In the genomic region with DNA sequence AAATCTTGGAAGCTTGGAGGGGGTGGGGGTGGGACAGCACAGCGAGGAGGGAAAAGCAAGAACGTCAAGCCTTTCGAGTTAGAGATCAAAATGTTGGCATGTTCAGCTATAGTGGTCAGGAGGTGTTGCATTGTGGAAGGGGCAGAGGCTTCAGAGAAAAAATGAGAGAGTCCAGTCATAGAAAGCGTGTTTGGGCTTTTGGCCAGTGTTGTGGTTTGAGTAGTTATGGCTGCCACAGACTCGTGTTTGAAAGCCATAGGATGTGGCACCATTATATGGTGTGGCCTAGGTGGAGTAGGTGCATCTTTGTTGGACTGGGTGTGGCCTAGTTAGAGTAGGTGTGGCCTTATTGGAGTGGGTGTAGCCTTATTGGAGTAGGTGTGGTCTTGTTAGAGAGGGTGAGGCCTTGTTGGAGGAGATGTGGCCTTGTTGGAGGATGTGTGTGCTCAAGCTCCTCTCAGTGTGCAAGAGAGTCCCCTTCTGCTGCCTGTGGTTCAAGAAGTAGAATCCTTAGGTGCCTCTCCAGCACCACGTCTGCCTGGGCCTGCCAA, we compare ENCODE assay signal across 23 mouse cellular contexts. TPM values are rescaled to one million over a fixed set of nuclear protein-coding genes. Genes with fewer than 3 reads are reported as not detected.
DNase-seq lines count a peak whose midpoint lies in the region; ATAC-seq and TF ChIP-seq lines count a peak whose summit lies in the region.
"Had no signal": no experiment of that assay in that cellular context is flagged by ENCODE, and none has a peak within 500 bp of the region (broad histone marks: within the 10 kb centered on the region; RNA-seq: fewer than 3 reads in every experiment).

No protein-coding gene starts in this region.

- no peak overlapping the region for H3K4me3 ChIP-seq in heart, embryonic 14.5 days (ENCODE audit: control insufficient read depth in 1 of 2, insufficient read depth in 1 of 2, low read depth in 1 of 2, low read length in 2 of 2)
- no peak overlapping the region for H3K4me3 ChIP-seq in midbrain, embryonic 14.5 days (replicated peaks; ENCODE audit: low read depth, low read length)
- no peak overlapping the region for H3K4me3 ChIP-seq in midbrain, postnatal 0 days (ENCODE audit: low read depth, low read length)
- H3K4me3 ChIP-seq in E14TG2a.4 (replicated peaks; ENCODE audit: low read length), result peak overlapping the region; percentile 20; the same call in 1 of the 2 replicates
- H3K4me3 ChIP-seq: embryonic facial prominence, embryonic 13.5 days; forebrain, embryonic 12.5 days; heart, embryonic 13.5 days; hindbrain, embryonic 10.5 days; intestine, embryonic 15.5 days had no signal

- H3K27me3 ChIP-seq in heart, embryonic 14.5 days (ENCODE audit: control insufficient read depth, insufficient read depth, low read length), result no peaks in the 10 kb centered on the region
- H3K27me3 ChIP-seq in midbrain, embryonic 14.5 days (ENCODE audit: control insufficient read depth, insufficient read depth, low read length), result no peaks in the 10 kb centered on the region
- no peaks in the 10 kb centered on the region for H3K27me3 ChIP-seq in midbrain, postnatal 0 days (ENCODE audit: insufficient read depth, low read length)
- H3K27me3 ChIP-seq in E14TG2a.4 (ENCODE audit: insufficient read depth, low read length), result no peaks in the 10 kb centered on the region
- H3K27me3 ChIP-seq: embryonic facial prominence, embryonic 13.5 days; forebrain, embryonic 12.5 days; heart, embryonic 13.5 days; intestine, embryonic 15.5 days; Patski had no signal

- 88% methylated on average over 6 of the region's 6 CpGs for WGBS in heart, embryonic 14.5 days
- 90% methylated on average over 6 of the region's 6 CpGs for WGBS in midbrain, embryonic 14.5 days
- 91% methylated on average over 6 of the region's 6 CpGs for WGBS in midbrain, postnatal 0 days

- no peaks in the 10 kb centered on the region for H3K9me3 ChIP-seq in heart, embryonic 14.5 days (ENCODE audit: control insufficient read depth, low read length)
- no peaks in the 10 kb centered on the region for H3K9me3 ChIP-seq in midbrain, embryonic 14.5 days (ENCODE audit: control insufficient read depth, low read length)
- H3K9me3 ChIP-seq in midbrain, postnatal 0 days (ENCODE audit: low read length), result no peaks in the 10 kb centered on the region
- no peaks in the 10 kb centered on the region for H3K9me3 ChIP-seq in E14TG2a.4 (ENCODE audit: low read length)
- H3K9me3 ChIP-seq: embryonic facial prominence, embryonic 13.5 days; forebrain, embryonic 12.5 days; heart, embryonic 13.5 days; hindbrain, embryonic 10.5 days; intestine, embryonic 15.5 days had no signal

- DNase-seq in heart, postnatal 25 days (ENCODE audit: low spot score), result no peak
- DNase-seq in midbrain, embryonic 14.5 days, result no peak
- no peak for DNase-seq in midbrain, postnatal 0 days (ENCODE audit: low spot score)
- DNase-seq in R1 (ENCODE audit: low read depth, low spot score), result peak; percentile 65
- no peak for DNase-seq in left cerebral cortex, postnatal 36 days (ENCODE audit: low spot score in 2 of 2)
- no peak for DNase-seq in heart, postnatal 14 days
- DNase-seq: adrenal gland, adult 8-10 months; adrenal gland, postnatal 36 days; cerebellum, adult 2 months; cerebellum, postnatal 10 days; gastrocnemius, postnatal 14 days; heart, postnatal 10 days had no signal

- peak; percentile 39; the same call in 1 of the 2 replicates for ATAC-seq in heart, embryonic 14.5 days (ENCODE audit: insufficient number of reproducible peaks, insufficient read depth, low FRiP score, low read depth)
- ATAC-seq in midbrain, embryonic 14.5 days (ENCODE audit: low FRiP score, low TSS enrichment), result peak; percentile 24; the same call in 1 of the 2 replicates
- no peak for ATAC-seq in midbrain, postnatal 0 days (ENCODE audit: low FRiP score)
- ATAC-seq: forebrain, embryonic 16.5 days; intestine, embryonic 15.5 days; Patski had no signal

- H3K4me1 ChIP-seq in heart, embryonic 14.5 days (ENCODE audit: control insufficient read depth in 2 of 2, insufficient read depth in 2 of 2, low read length in 2 of 2), result no peaks in the 10 kb centered on the region; a peak in 1 of 4 replicates
- H3K4me1 ChIP-seq in midbrain, embryonic 14.5 days (ENCODE audit: control insufficient read depth, insufficient read depth, low read length), result no peaks in the 10 kb centered on the region
- no peaks in the 10 kb centered on the region for H3K4me1 ChIP-seq in midbrain, postnatal 0 days (ENCODE audit: insufficient read depth, low read length)
- peaks cover 54% of the 10 kb centered on the region for H3K4me1 ChIP-seq in E14TG2a.4 (replicated peaks; ENCODE audit: low read depth, low read length)
- H3K4me1 ChIP-seq: heart, embryonic 13.5 days; hindbrain, embryonic 10.5 days had no signal

- H3K36me3 ChIP-seq in heart, embryonic 14.5 days (ENCODE audit: control insufficient read depth, insufficient read depth, low read length), result no peaks in the 10 kb centered on the region
- no peaks in the 10 kb centered on the region for H3K36me3 ChIP-seq in midbrain, embryonic 14.5 days (ENCODE audit: control insufficient read depth, insufficient read depth, low read length)
- H3K36me3 ChIP-seq in midbrain, postnatal 0 days (ENCODE audit: insufficient read depth, low read length), result no peaks in the 10 kb centered on the region
- H3K36me3 ChIP-seq in E14TG2a.4 (ENCODE audit: insufficient read depth, low read length), result no peaks in the 10 kb centered on the region
- H3K36me3 ChIP-seq: embryonic facial prominence, embryonic 13.5 days; forebrain, embryonic 12.5 days; heart, embryonic 13.5 days; hindbrain, embryonic 10.5 days; intestine, embryonic 15.5 days had no signal

- no peak overlapping the region for H3K4me2 ChIP-seq in heart, embryonic 14.5 days (ENCODE audit: low read length)
- H3K4me2 ChIP-seq in midbrain, embryonic 14.5 days (ENCODE audit: low read length), result no peak overlapping the region
- no peak overlapping the region for H3K4me2 ChIP-seq in midbrain, postnatal 0 days (ENCODE audit: low read depth, low read length, poor library complexity, severe bottlenecking)
- H3K4me2 ChIP-seq: embryonic facial prominence, embryonic 13.5 days; forebrain, embryonic 12.5 days; heart, embryonic 13.5 days; hindbrain, embryonic 14.5 days; intestine, embryonic 15.5 days had no signal

- intact Hi-C loops in heart, postnatal 25 days (cut with DNase I), result no loop called here
- intact Hi-C loops in left cerebral cortex, postnatal 36 days (cut with DNase I), result no loop called here
- intact Hi-C loops in heart, postnatal 14 days (cut with DNase I), result no loop called here

- no peak overlapping the region for H3K9ac ChIP-seq in heart, embryonic 14.5 days (ENCODE audit: low read length)
- no peak overlapping the region for H3K9ac ChIP-seq in midbrain, embryonic 14.5 days (replicated peaks; ENCODE audit: low read length)
- no peak overlapping the region for H3K9ac ChIP-seq in midbrain, postnatal 0 days (replicated peaks; ENCODE audit: low read length, poor library complexity, severe bottlenecking)
- H3K9ac ChIP-seq: embryonic facial prominence, embryonic 13.5 days; forebrain, embryonic 12.5 days; heart, embryonic 13.5 days; hindbrain, embryonic 14.5 days; intestine, embryonic 15.5 days had no signal

- no peak for TF ChIP-seq CTCF in midbrain, postnatal 0 days (IDR thresholded peaks at IDR 0.05)
- no peak for TF ChIP-seq CTCF in E14TG2a.4 (conservative IDR thresholded peaks at IDR 0.05; ENCODE audit: low read length)

- H3K27ac ChIP-seq in heart, embryonic 14.5 days (replicated peaks in 1 of 2; ENCODE audit: control insufficient read depth in 1 of 2, insufficient read depth in 1 of 2, low read depth in 2 of 2, low read length in 2 of 2), result no peak overlapping the region
- no peak overlapping the region for H3K27ac ChIP-seq in midbrain, embryonic 14.5 days (replicated peaks; ENCODE audit: low read depth, low read length)
- no peak overlapping the region for H3K27ac ChIP-seq in midbrain, postnatal 0 days (ENCODE audit: low read depth, low read length)
- H3K27ac ChIP-seq: embryonic facial prominence, embryonic 13.5 days; forebrain, embryonic 12.5 days; heart, embryonic 13.5 days; hindbrain, embryonic 10.5 days; hindbrain, embryonic 14.5 days; intestine, embryonic 15.5 days had no signal

RNA-seq across cellular contexts. Expression of a gene that starts 9.2 kb away (rescaled TPM):
- polyA plus RNA-seq in heart, embryonic 14.5 days (2014; fragmentation: Nextera tagmentation; extraction: Ambion mirVana), result 4.4 and 5.0 TPM in 2 replicates
- 10 to 100 TPM; 26.8 to 31.1 TPM for total RNA-seq in heart, postnatal 25 days (2021)
- polyA plus RNA-seq in midbrain, embryonic 14.5 days (2014; fragmentation: Nextera tagmentation; extraction: Ambion mirVana), result 3.9 and 4.8 TPM in 2 replicates
- 47.4 and 64.1 TPM in 2 replicates for total RNA-seq in midbrain, postnatal 0 days (2014; rRNA removed)
- polyA plus RNA-seq in midbrain, postnatal 0 days (2015; fragmentation: Nextera tagmentation; extraction: Ambion mirVana), result 4.0 and 5.0 TPM in 2 replicates
- total RNA-seq in left cerebral cortex, postnatal 36 days (2021), result 10 to 100 TPM; 47.9 to 50.6 TPM
- total RNA-seq in heart, postnatal 14 days (2021), result 10 to 100 TPM; 38.4 to 39.8 TPM
- total RNA-seq: MEL had no signal
